Mouse (Mus musculus) common myeloid progenitor, adult 5-6 weeks (primary cell): ENCODE results near the gene Clk2. TPM values are rescaled to one million over a fixed set of nuclear protein-coding genes. Genes with fewer than 3 reads are reported as not detected.

ENCODE experiments used
- ATAC-seq: replicated peaks from 2 replicates; pipeline ENCODE4 v1.8.0; 2016; ENCODE audit warnings: low read depth, mild to moderate bottlenecking, moderate TSS enrichment, inconsistent platforms; ENCODE audit not compliant: poor library complexity, severe bottlenecking
- total RNA-seq: library from RNA; stranded (forward); fragments of 200-1000, 187-1606 nt; gene quantifications from 2 replicates; pipeline ENCODE4 v1.2.3, GENCODE M21; 2017

The Clk2 gene
- total RNA-seq = 48.5 and 80.8 TPM in 2 replicates

GRCm38 (mm10) chr3:89164506-89165267 lies at the start of gene Clk2:
TSS of gene Clk2 (plus strand) at chr3:89164795.
- peak; percentile 96 for ATAC-seq

GRCm38 (mm10) chr3:89115522-89115921 lies 49.1 kb upstream of the Clk2 start:
- ATAC-seq = peak; percentile 77; the same call in 1 of the 2 replicates

- no peak for ATAC-seq
These were observed 41.3 kb upstream of the Clk2 start for GRCm38 (mm10) chr3:89123313-89123712.

- no peak for ATAC-seq
These were observed 40.4 kb upstream of the Clk2 start for GRCm38 (mm10) chr3:89124241-89124640.

GRCm38 (mm10) chr3:89125981-89126380 lies 38.6 kb upstream of the Clk2 start:
- ATAC-seq = no peak

GRCm38 (mm10) chr3:89129908-89130307 lies 34.7 kb upstream of the Clk2 start:
- no peak for ATAC-seq

- no peak for ATAC-seq
These were observed 32.8 kb upstream of the Clk2 start for GRCm38 (mm10) chr3:89131816-89132215.

- peak; percentile 83 for ATAC-seq
These were observed 32.1 kb upstream of the Clk2 start for GRCm38 (mm10) chr3:89132285-89133062.

GRCm38 (mm10) chr3:89133063-89133450 lies 31.5 kb upstream of the Clk2 start:
- no peak for ATAC-seq

GRCm38 (mm10) chr3:89133752-89134151 lies 30.8 kb upstream of the Clk2 start:
- ATAC-seq = no peak

GRCm38 (mm10) chr3:89135958-89136357 lies 28.6 kb upstream of the Clk2 start, which contains the start of gene Pklr:
TSS of gene Pklr (plus strand) at chr3:89136142.
- ATAC-seq = no peak

- peak; percentile 50 for ATAC-seq
These were observed 28.2 kb upstream of the Clk2 start for GRCm38 (mm10) chr3:89136365-89136764.

- no peak for ATAC-seq
These were observed 19.8 kb upstream of the Clk2 start for GRCm38 (mm10) chr3:89144821-89145220.

- ATAC-seq = no peak
These were observed 19.0 kb upstream of the Clk2 start for GRCm38 (mm10) chr3:89145566-89145965.

GRCm38 (mm10) chr3:89147101-89147978 lies 17.3 kb upstream of the Clk2 start:
- ATAC-seq = 0 out of 2 replicates have a peak, but pooled peaks have one; percentile 19

- ATAC-seq = no peak
These were observed 16.6 kb upstream of the Clk2 start for GRCm38 (mm10) chr3:89147979-89148311.

GRCm38 (mm10) chr3:89148567-89148966 lies 16.0 kb upstream of the Clk2 start:
- ATAC-seq = no peak

GRCm38 (mm10) chr3:89152084-89152835 lies 12.3 kb upstream of the Clk2 start:
- ATAC-seq = no peak

- ATAC-seq = no peak
These were observed 7.6 kb upstream of the Clk2 start for GRCm38 (mm10) chr3:89156951-89157350.

- no peak for ATAC-seq
These were observed 5.9 kb upstream of the Clk2 start for GRCm38 (mm10) chr3:89158651-89159050.
